Mouse (Mus musculus): ENCODE results near the gene Ddx55. TPM values are rescaled to one million over a fixed set of nuclear protein-coding genes. Genes with fewer than 3 reads are reported as not detected.

Gene Ddx55
- polyA plus RNA-seq (2016; fragmentation: Nextera tagmentation; extraction: Ambion mirVana) = 11.4 and 13.0 TPM in 2 replicates

DNA sequence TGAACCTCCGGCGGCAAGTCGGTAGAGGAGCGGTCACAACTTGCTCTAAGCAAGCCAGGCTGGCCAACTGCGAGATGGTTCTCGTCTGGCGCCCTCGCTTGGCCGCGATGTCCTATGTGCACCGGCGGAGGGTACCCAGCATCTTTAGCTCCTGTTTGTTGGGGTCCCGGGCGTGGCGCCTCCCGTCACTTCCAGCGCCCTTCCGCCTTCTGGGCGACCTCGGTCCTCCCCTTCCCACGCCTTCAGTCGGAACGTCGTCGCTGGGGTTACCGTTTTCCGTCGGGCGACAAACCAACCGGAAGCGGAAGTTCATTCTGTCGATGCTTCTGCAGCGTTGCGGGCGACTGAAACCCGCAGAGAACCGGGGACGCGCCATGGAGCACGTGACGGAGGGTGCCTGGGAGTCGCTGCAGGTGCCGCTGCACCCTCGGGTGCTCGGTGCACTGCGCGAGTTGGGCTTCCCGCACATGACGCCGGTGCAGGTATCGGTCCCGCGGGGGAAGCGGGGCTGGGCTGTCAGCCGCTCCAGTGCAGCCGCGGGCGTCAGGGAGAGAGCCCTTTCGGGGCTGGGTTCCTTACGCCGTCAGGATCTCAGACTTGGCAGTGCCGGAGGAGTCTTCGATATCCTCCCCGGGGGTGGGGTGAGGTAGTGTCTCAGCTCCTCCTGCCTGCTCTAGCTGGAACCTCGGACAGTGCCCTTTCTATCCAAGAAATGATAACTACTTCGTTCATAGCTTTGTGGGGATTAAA lies at the start of gene Ddx55:
Gene Ddx55 (plus strand): TSS at position 307 of the 750 bp plus-strand sequence.
- Histone ChIP-seq H3K4me1 (peaks cover 15% of the 10 kb centered on the region), H3K27me3 (ENCODE audit: insufficient read depth, poor library complexity, severe bottlenecking) (no peaks in the 10 kb centered on the region), H3K36me3 (peaks cover 52% of the 10 kb centered on the region), H3K9me3 (no peaks in the 10 kb centered on the region), H3K27ac (peak within 1 kb of the TSS; percentile 88), H3K4me3 (peak within 1 kb of the TSS; percentile 97)
- WGBS = under 1% methylated on average over 66 of the region's 66 CpGs
- peak; percentile 97 for DNase-seq (ENCODE audit: low spot score)

DNA sequence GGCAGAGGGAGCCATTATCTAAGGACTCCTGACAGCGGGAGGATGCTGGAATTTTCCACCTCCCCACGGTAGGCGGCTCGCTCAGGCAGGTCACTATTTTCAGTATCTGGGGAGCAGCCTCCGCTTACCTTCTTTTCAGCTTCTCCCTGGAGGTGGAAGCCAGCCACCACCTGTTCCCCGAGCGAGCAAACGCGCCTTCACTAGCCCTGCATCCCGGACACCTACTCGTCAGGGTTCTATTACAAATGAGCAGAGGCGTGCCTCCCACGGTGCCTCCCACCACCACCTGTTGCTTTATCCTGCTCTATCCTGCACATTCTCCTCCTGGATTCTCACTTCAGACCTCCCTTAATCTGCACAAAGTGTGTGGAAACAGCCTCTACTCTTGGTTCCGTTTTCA lies 48.9 kb upstream of the Ddx55 start:
- Histone ChIP-seq H3K9me3 (no peaks in the 10 kb centered on the region), H3K36me3 (peaks cover 72% of the 10 kb centered on the region), H3K27ac (no peak overlapping the region), H3K27me3 (ENCODE audit: insufficient read depth, poor library complexity, severe bottlenecking) (no peaks in the 10 kb centered on the region), H3K4me3 (no peak overlapping the region), H3K4me1 (peaks cover 16% of the 10 kb centered on the region)
- 49% methylated on average over 14 of the region's 14 CpGs for WGBS
- DNase-seq (ENCODE audit: low spot score) = no peak

DNA sequence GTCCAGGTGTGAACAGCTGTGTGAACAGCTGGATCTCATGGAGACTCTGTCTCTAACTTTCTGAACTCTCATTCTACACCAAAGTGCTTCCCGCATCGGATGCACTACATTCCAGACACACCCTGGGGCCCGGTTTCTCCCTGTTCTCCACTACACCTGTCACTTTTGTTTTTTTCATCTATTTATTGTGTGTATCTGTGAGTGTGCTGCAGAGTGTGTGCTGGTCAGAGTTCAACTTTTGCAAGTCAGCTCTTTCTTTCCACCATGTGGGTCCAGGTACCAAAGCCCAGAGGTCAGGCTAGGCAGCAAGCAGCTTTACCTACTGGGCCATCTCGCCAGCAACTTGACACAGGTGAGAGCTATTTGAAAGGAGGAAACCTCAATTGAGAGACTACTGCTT lies 47.4 kb upstream of the Ddx55 start:
- H3K4me1 ChIP-seq = peaks cover 19% of the 10 kb centered on the region
- H3K27me3 ChIP-seq (ENCODE audit: insufficient read depth, poor library complexity, severe bottlenecking) = no peaks in the 10 kb centered on the region
- H3K4me3 ChIP-seq = no peak overlapping the region
- no peaks in the 10 kb centered on the region for H3K9me3 ChIP-seq
- 89% methylated on average over 4 of the region's 4 CpGs for WGBS
- H3K27ac ChIP-seq = no peak overlapping the region
- DNase-seq (ENCODE audit: low spot score) = no peak
- peaks cover 80% of the 10 kb centered on the region for H3K36me3 ChIP-seq

DNA sequence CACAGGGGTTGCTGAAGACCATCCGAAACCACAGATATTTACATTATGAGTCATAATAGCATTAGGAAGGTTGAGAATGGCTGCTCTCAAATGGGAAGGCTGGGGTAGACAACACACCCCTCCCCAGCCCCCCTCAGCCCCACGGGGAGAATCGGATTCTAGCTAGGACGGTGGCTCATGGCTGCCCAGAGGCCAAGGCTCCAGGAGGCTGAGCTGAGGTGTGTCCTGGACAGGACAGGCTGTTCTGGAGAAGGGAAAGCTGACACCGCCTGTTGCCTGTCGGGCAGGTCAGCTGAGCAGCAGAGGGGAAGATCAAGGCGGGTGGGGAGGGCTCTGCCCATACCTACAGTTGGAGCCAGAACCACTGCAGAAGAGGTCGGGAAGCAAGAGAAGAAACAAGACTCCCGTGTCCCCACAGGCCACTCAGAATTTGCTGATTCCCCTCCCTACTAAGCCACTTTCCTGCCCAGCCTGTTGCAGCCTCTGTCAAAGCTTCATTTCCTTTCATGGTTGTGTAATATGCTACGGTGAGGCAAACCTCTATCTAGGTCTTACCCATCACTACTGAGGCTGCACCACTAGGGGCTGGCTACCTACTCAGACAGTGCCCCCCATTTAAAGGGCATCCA lies 45.8 kb upstream of the Ddx55 start:
- H3K27me3 ChIP-seq (ENCODE audit: insufficient read depth, poor library complexity, severe bottlenecking) = no peaks in the 10 kb centered on the region
- no peak for DNase-seq (ENCODE audit: low spot score)
- H3K27ac ChIP-seq = no peak overlapping the region
- H3K4me3 ChIP-seq = no peak overlapping the region
- peaks cover 22% of the 10 kb centered on the region for H3K4me1 ChIP-seq
- no peaks in the 10 kb centered on the region for H3K9me3 ChIP-seq
- WGBS = 57% methylated on average over 10 of the region's 10 CpGs
- peaks cover 81% of the 10 kb centered on the region for H3K36me3 ChIP-seq

DNA sequence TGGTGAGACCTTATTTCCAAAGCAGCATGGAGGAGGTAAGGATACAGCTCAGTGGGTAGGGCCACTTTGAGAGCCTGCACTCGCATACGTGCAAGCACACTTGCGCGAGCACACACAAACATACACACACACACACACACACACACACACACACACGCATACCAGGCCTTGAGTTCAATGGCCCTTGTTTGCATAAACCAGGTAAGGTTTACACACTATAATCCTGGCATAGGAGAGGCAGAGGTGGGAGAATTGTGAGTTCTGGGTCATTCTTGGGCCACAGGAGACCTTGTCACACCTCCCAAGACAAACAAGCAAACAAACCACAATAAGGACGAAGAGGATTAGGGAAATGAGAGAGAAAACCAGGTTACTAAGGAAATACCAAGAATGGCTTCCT lies 43.5 kb upstream of the Ddx55 start:
- no peaks in the 10 kb centered on the region for H3K27me3 ChIP-seq (ENCODE audit: insufficient read depth, poor library complexity, severe bottlenecking)
- H3K4me3 ChIP-seq = no peak overlapping the region
- 96% methylated on average over 6 of the region's 6 CpGs for WGBS
- DNase-seq (ENCODE audit: low spot score) = no peak
- no peaks in the 10 kb centered on the region for H3K9me3 ChIP-seq
- H3K36me3 ChIP-seq = peaks cover 86% of the 10 kb centered on the region
- H3K27ac ChIP-seq = peak overlapping the region; percentile 67; the same call in 1 of the 2 replicates
- H3K4me1 ChIP-seq = peaks cover 23% of the 10 kb centered on the region

DNA sequence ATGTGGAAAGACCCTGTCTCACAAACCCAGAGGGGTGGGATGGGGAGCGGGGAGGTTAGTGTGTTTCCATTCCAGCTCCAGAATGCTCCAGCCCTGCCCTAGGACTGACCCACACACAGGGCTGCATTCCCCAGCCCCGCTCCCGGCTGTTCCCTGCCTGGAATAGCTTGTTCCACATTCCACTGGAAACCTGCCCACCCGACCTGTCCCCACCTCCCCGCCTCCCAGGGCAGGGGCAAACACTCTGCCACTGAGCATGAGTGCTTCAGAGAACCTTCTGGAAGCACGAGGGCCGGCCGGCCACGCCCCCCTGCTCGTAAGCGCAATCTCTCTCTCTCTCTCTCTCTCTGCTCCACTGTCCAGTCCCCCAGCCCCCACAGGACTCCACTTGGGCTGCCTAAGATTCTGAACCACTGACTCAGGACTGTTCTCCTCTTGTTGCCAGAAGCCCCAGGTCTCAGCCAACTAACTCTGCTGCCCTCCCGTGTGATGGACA lies 42.9 kb upstream of the Ddx55 start:
- no peaks in the 10 kb centered on the region for H3K9me3 ChIP-seq
- peaks cover 23% of the 10 kb centered on the region for H3K4me1 ChIP-seq
- DNase-seq (ENCODE audit: low spot score) = no peak
- peak overlapping the region; percentile 67 for H3K27ac ChIP-seq
- no peaks in the 10 kb centered on the region for H3K27me3 ChIP-seq (ENCODE audit: insufficient read depth, poor library complexity, severe bottlenecking)
- WGBS = 51% methylated on average over 12 of the region's 12 CpGs
- H3K36me3 ChIP-seq = peaks cover 91% of the 10 kb centered on the region
- no peak overlapping the region for H3K4me3 ChIP-seq

DNA sequence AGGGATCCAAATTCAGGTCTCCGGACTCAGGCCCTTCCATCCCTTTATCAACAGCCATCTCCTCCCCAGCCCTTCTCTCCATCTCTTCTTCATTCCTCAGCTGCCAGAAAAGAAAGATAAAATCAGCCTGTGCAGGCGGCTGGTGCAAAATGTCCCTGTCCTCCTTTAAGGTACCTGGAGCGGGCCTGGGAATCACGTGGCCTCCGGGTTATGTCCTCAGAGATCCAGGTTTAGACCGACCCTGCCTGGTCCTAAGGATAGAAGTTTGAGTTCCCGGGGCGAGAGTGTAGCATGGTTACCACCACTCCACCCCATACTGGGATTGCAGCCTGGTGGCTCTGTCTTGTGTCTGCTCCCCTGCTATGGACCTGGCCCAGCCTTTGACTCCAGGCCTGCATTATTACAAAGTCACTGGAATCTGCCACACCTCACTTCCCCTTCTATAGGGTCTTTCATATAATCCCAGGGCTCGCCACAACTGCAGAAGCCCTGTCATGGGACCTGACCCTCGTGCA lies 42.1 kb upstream of the Ddx55 start:
- Histone ChIP-seq H3K36me3 (peaks cover 91% of the 10 kb centered on the region), H3K27me3 (ENCODE audit: insufficient read depth, poor library complexity, severe bottlenecking) (no peaks in the 10 kb centered on the region), H3K4me3 (no peak overlapping the region), H3K4me1 (peaks cover 23% of the 10 kb centered on the region), H3K27ac (no peak overlapping the region), H3K9me3 (no peaks in the 10 kb centered on the region)
- 79% methylated on average over 10 of the region's 10 CpGs for WGBS
- no peak for DNase-seq (ENCODE audit: low spot score)

DNA sequence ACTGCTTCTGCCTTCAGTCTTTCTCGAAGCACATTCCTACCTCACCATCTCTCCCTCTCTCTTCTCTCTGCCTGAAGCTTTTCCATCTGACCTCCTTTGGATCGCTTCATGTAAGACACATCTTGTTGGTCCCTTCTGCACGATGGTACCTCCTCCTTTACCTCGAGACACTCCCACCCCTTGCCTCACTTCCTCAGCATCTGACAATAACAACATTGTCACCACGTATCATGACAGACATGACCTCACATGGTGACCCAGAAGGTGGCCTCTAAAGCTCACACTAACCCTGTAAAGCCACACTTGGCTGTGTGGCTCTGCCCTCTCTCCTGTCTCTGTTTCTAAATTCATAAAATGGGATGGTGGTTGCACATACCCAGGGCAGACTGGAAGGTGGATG lies 36.9 kb upstream of the Ddx55 start:
- 79% methylated on average over 5 of the region's 5 CpGs for WGBS
- peaks cover 83% of the 10 kb centered on the region for H3K36me3 ChIP-seq
- no peak for DNase-seq (ENCODE audit: low spot score)
- H3K4me3 ChIP-seq = no peak overlapping the region
- peaks cover 6% of the 10 kb centered on the region; the same call in 1 of the 2 replicates for H3K4me1 ChIP-seq
- no peak overlapping the region for H3K27ac ChIP-seq
- no peaks in the 10 kb centered on the region for H3K9me3 ChIP-seq
- no peaks in the 10 kb centered on the region for H3K27me3 ChIP-seq (ENCODE audit: insufficient read depth, poor library complexity, severe bottlenecking)

DNA sequence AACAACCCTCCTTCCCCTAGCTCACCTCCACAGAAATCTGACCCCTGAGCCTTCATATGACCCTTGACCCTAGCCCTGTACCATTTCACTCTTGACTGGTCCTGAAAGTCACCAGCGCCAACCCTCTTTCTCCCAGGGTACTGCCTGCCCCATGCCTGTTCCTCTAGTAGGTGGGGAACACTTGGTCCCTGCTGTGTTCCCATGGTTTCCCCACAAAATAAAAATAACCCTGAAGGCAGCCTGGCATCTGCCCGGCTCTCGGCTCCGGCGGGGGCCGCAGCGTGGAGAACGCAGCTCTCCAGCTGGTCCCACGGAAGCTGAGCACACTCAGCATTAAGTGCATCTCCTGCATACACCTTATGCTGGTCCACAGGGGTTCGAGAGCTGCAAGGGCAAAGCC lies 34.0 kb upstream of the Ddx55 start:
- no peaks in the 10 kb centered on the region for H3K4me1 ChIP-seq
- H3K27me3 ChIP-seq (ENCODE audit: insufficient read depth, poor library complexity, severe bottlenecking) = no peaks in the 10 kb centered on the region
- 87% methylated on average over 10 of the region's 10 CpGs for WGBS
- no peaks in the 10 kb centered on the region for H3K9me3 ChIP-seq
- peaks cover 74% of the 10 kb centered on the region for H3K36me3 ChIP-seq
- no peak for DNase-seq (ENCODE audit: low spot score)
- no peak overlapping the region for H3K4me3 ChIP-seq
- H3K27ac ChIP-seq = no peak overlapping the region

DNA sequence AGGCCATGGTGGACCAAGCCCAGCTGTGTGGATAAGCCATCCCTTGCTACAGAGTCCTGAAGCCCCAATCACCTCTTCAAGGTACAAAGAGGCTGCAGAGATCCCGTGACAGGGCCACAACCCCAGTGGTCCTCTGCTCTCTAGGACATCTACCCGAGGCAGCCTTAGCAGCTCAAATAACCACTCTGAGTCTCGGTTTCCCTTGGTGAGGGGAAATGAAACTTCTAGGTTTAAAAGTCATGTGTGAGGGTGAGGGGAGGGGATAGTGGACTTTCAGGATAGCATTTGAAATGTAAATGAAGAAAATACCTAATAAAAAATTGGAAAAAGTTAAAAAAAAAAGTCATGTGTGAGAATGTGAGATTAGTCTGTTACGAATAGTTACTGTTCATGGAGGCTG lies 31.1 kb upstream of the Ddx55 start:
- H3K27me3 ChIP-seq (ENCODE audit: insufficient read depth, poor library complexity, severe bottlenecking) = no peaks in the 10 kb centered on the region
- 81% methylated on average over 4 of the region's 4 CpGs for WGBS
- no peaks in the 10 kb centered on the region for H3K9me3 ChIP-seq
- H3K27ac ChIP-seq = no peak overlapping the region
- H3K4me1 ChIP-seq = 0 out of 2 replicates have a peak, but pooled peaks cover 4% of the 10 kb centered on the region
- peaks cover 75% of the 10 kb centered on the region for H3K36me3 ChIP-seq
- H3K4me3 ChIP-seq = no peak overlapping the region
- DNase-seq (ENCODE audit: low spot score) = no peak

DNA sequence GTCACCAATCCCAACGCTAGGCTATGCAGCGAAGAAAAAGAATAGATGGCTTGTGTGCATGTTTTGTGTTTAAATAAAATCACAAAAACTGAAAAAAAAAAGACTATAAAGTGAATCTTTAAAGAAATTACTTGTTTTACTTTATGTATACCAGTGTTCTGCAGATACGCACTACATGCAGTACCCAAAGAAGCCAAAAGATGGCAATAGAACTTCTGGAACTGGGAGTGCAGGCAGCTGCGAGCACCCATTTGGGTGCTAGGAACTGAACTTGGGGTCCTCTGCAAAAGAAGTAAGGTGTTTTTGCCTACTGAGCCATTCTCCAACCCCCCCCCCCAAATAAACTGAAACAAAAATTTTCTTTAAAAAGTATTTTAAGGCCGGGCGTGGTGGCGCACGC lies 29.6 kb upstream of the Ddx55 start:
- Histone ChIP-seq H3K4me1 (peaks cover 5% of the 10 kb centered on the region; the same call in 1 of the 2 replicates), H3K27ac (no peak overlapping the region), H3K36me3 (peaks cover 70% of the 10 kb centered on the region), H3K27me3 (ENCODE audit: insufficient read depth, poor library complexity, severe bottlenecking) (no peaks in the 10 kb centered on the region), H3K4me3 (no peak overlapping the region), H3K9me3 (no peaks in the 10 kb centered on the region)
- WGBS = 94% methylated on average over 8 of the region's 8 CpGs
- DNase-seq (ENCODE audit: low spot score) = no peak

DNA sequence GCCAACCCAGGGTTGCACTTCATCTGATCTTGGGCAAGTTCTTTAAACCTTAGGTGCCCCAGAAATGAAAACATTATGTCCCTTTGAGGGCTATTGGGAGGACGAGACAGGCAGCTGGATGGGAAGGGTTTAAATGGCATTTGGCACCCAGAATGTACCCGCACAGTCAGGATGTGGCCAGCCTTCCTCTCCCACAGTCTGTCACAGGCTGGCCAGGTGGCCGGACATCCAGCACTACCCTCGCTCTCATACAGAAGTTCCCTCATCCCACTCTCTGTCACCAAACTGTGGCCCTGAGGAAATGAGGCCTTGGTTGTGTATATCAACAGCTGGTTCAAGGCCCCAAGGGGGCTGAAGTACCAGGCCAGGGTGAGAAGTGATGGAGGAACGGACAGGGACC lies 27.7 kb upstream of the Ddx55 start:
- H3K36me3 ChIP-seq = peaks cover 57% of the 10 kb centered on the region
- 84% methylated on average over 5 of the region's 5 CpGs for WGBS

DNA sequence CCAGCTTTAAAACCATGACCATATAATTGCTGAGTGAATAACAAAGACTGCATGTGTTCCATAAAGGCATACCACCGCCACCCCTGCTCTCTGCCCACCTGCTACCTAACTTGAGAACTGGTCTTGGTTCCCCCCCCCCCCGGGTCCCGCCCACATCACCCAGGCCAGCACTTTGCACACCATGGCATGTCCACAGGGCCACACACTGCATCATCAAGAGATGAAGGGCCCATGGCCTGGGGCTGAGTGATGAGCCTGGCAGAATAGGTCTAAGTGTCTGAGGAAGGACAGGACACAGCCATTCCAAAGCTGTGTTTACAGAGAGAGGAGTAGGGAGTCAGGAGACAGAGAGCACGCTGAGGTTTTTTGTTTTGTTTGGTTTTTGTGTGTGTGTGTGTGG lies 24.3 kb upstream of the Ddx55 start:
- DNase-seq (ENCODE audit: low spot score) = no peak
- peak overlapping the region; percentile 95 for H3K27ac ChIP-seq
- H3K4me1 ChIP-seq = peaks cover 48% of the 10 kb centered on the region
- peak overlapping the region; percentile 89 for H3K4me3 ChIP-seq
- no peaks in the 10 kb centered on the region for H3K27me3 ChIP-seq (ENCODE audit: insufficient read depth, poor library complexity, severe bottlenecking)
- H3K36me3 ChIP-seq = peaks cover 34% of the 10 kb centered on the region
- 80% methylated on average over 4 of the region's 4 CpGs for WGBS
- H3K9me3 ChIP-seq = no peaks in the 10 kb centered on the region

More for the DNA sequence above, 27.7 kb upstream of the Ddx55 start:
- no peaks in the 10 kb centered on the region for H3K9me3 ChIP-seq
- H3K27ac ChIP-seq = no peak overlapping the region
- DNase-seq (ENCODE audit: low spot score) = no peak
- H3K4me3 ChIP-seq = no peak overlapping the region
- no peaks in the 10 kb centered on the region for H3K27me3 ChIP-seq (ENCODE audit: insufficient read depth, poor library complexity, severe bottlenecking)
- peaks cover 23% of the 10 kb centered on the region for H3K4me1 ChIP-seq

Measured in heart, embryonic 10.5 days (tissue).